Mouse (Mus musculus) heart, postnatal 4 days (tissue): ENCODE measurements around the gene Efemp1. TPM values are rescaled to one million over a fixed set of nuclear protein-coding genes. Genes with fewer than 3 reads are reported as not detected.

ENCODE experiments used
- DNase-seq: peaks from one replicate; pipeline ENCODE4 v3.0.0; 2021
- total RNA-seq, 2 experiments: library from RNA; stranded (reverse); gene quantifications; 2 replicates each; pipeline ENCODE4 v1.2.3; 2021

Efemp1 gene
- total RNA-seq, 2 experiments from 2014 or later: 12.6 to 14.3 TPM

DNA sequence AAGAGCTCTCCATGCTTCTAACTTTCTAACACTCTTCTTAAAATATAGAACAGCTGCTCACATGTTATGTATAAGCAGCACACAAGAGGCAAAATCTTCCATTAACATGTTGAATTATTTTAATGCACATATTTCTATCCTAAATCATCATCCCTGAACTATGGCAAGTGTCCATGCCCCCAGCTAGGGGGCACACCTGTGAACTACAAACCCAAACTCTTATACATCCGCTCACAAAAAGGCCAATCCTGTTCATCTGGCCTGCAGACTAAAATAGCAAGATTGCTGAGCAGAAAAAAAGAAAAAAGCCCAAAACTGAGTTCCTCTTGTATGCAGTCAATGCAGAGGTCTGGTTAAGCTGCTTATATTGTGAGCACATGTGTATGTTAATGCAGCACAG lies 86.6 kb downstream of the Efemp1 start:
- no peak for DNase-seq

- DNase-seq: no peak
Measured at GRCm38 (mm10) chr11:28951586-28952210, 98.7 kb downstream of the Efemp1 start.

- no peak for DNase-seq
Measured at GRCm38 (mm10) chr11:28954673-28955304, 101.8 kb downstream of the Efemp1 start.

GRCm38 (mm10) chr11:28955305-28955701 lies 102.3 kb downstream of the Efemp1 start:
- DNase-seq: no peak

DNA sequence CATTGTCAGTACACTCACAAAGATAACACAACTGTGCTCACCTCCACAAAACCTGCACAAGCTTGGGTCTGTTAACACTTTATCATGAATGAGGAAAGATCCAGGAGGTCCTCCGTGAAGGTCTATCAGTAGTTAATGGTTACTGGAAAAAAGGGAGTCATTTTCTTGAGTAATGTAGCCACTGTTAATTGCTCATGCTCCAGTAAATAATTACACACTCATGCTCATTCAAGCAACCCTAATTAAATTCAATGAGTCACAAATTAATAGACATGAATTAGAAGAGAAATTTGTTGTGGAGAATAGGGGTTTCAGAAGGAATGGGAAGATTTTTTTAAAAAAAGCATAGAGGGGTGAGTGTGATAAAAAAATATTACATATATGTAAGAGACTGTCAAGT lies 108.4 kb downstream of the Efemp1 start:
- DNase-seq: no peak
